9 mouse cellular contexts compared by ENCODE assay signal in genomic region chr11:62757143-62757507, GRCm38 (mm10). TPM values are rescaled to one million over a fixed set of nuclear protein-coding genes. Genes with fewer than 3 reads are reported as not detected.
A peak's percentile ranks its signal among the peaks of the same experiment; 100 is the strongest.
DNase-seq lines count a peak whose midpoint lies in the region; ATAC-seq and TF ChIP-seq lines count a peak whose summit lies in the region.
"Had no signal": no experiment of that assay in that cellular context is flagged by ENCODE, and none has a peak within 500 bp of the region (broad histone marks: within the 10 kb centered on the region; RNA-seq: fewer than 3 reads in every experiment).

No protein-coding gene starts in this region.

- H3K9me3 ChIP-seq in heart, embryonic 16.5 days (replicated peaks; ENCODE audit: control insufficient read depth, low read length), result no peaks in the 10 kb centered on the region
- no peaks in the 10 kb centered on the region for H3K9me3 ChIP-seq in embryonic facial prominence, embryonic 12.5 days
- no peaks in the 10 kb centered on the region for H3K9me3 ChIP-seq in hindbrain, postnatal 0 days (ENCODE audit: low read length)
- H3K9me3 ChIP-seq in midbrain, embryonic 13.5 days, result no peaks in the 10 kb centered on the region

- TF ChIP-seq CTCF in hindbrain, postnatal 0 days (IDR thresholded peaks at IDR 0.05; ENCODE audit: low read depth), result no peak

- DNase-seq in heart, postnatal 4 days, result no peak
- no peak for DNase-seq in hindbrain, postnatal 0 days (ENCODE audit: low spot score)
- no peak for DNase-seq in thymus, postnatal 0 days (ENCODE audit: low spot score)
- no peak for DNase-seq in adrenal gland, adult 2 months

- no peak overlapping the region for H3K27ac ChIP-seq in heart, embryonic 16.5 days (ENCODE audit: low read length)
- no peak overlapping the region for H3K27ac ChIP-seq in embryonic facial prominence, embryonic 12.5 days
- H3K27ac ChIP-seq in hindbrain, postnatal 0 days, result no peak overlapping the region; the same call in 1 of the 2 replicates
- H3K27ac ChIP-seq in midbrain, embryonic 13.5 days, result no peak overlapping the region

- peak overlapping the region; percentile 17 for H3K4me3 ChIP-seq in heart, embryonic 16.5 days (ENCODE audit: low read length)
- peak overlapping the region; percentile 22 for H3K4me3 ChIP-seq in embryonic facial prominence, embryonic 12.5 days
- peak overlapping the region; percentile 32 for H3K4me3 ChIP-seq in hindbrain, postnatal 0 days (ENCODE audit: low read length)
- H3K4me3 ChIP-seq in midbrain, embryonic 13.5 days (replicated peaks), result peak overlapping the region; percentile 36

- H3K9ac ChIP-seq in heart, embryonic 16.5 days (ENCODE audit: low read length), result 0 out of 2 replicates have a peak overlapping the region, but pooled peaks have one; percentile 16
- H3K9ac ChIP-seq in embryonic facial prominence, embryonic 12.5 days, result 0 out of 2 replicates have a peak overlapping the region, but pooled peaks have one; percentile 30
- H3K9ac ChIP-seq in hindbrain, postnatal 0 days (replicated peaks; ENCODE audit: low read length), result peak overlapping the region; percentile 39; the same call in 1 of the 2 replicates
- peak overlapping the region; percentile 51; the same call in 1 of the 2 replicates for H3K9ac ChIP-seq in midbrain, embryonic 13.5 days (replicated peaks)

- WGBS in heart, embryonic 16.5 days, result 2% methylated on average over 7 of the region's 7 CpGs
- 6% methylated on average over 7 of the region's 7 CpGs for WGBS in embryonic facial prominence, embryonic 12.5 days
- 10% methylated on average over 7 of the region's 7 CpGs for whole genome bisulfite sequencing in hindbrain, postnatal 0 days
- 7% methylated on average over 7 of the region's 7 CpGs for WGBS in midbrain, embryonic 13.5 days

- H3K4me1 ChIP-seq in heart, embryonic 16.5 days (ENCODE audit: control insufficient read depth, insufficient read depth, low read length), result peaks cover 19% of the 10 kb centered on the region
- H3K4me1 ChIP-seq in embryonic facial prominence, embryonic 12.5 days, result 0 out of 2 replicates have a peak, but pooled peaks cover 3% of the 10 kb centered on the region
- no peaks in the 10 kb centered on the region for H3K4me1 ChIP-seq in hindbrain, postnatal 0 days (ENCODE audit: insufficient read depth, low read length)
- H3K4me1 ChIP-seq in midbrain, embryonic 13.5 days (replicated peaks), result peaks cover 6% of the 10 kb centered on the region; the same call in 1 of the 2 replicates

- no peaks in the 10 kb centered on the region for H3K36me3 ChIP-seq in heart, embryonic 16.5 days (ENCODE audit: control insufficient read depth, insufficient read depth)
- H3K36me3 ChIP-seq in embryonic facial prominence, embryonic 12.5 days, result no peaks in the 10 kb centered on the region
- no peaks in the 10 kb centered on the region for H3K36me3 ChIP-seq in hindbrain, postnatal 0 days (ENCODE audit: insufficient read depth, low read length)
- no peaks in the 10 kb centered on the region for H3K36me3 ChIP-seq in midbrain, embryonic 13.5 days

- ATAC-seq in heart, embryonic 16.5 days (replicated peaks; ENCODE audit: extremely low read depth, insufficient read depth, low FRiP score), result peak; percentile 45; the same call in 1 of the 2 replicates
- no peak for ATAC-seq in embryonic facial prominence, embryonic 12.5 days (ENCODE audit: insufficient number of reproducible peaks, insufficient read depth, low FRiP score, low TSS enrichment)
- no peak for ATAC-seq in hindbrain, postnatal 0 days
- ATAC-seq in midbrain, embryonic 13.5 days, result no peak; the same call in 1 of the 2 replicates
- ATAC-seq in monocyte, adult 5-6 weeks (replicated peaks; ENCODE audit: insufficient number of reproducible peaks, low FRiP score, low TSS enrichment, poor library complexity, severe bottlenecking), result no peak

- peaks cover 6% of the 10 kb centered on the region; the same call in 1 of the 2 replicates for H3K27me3 ChIP-seq in heart, embryonic 16.5 days (ENCODE audit: control insufficient read depth, insufficient read depth, low read length)
- H3K27me3 ChIP-seq in embryonic facial prominence, embryonic 12.5 days, result peaks cover 4% of the 10 kb centered on the region
- no peaks in the 10 kb centered on the region for H3K27me3 ChIP-seq in hindbrain, postnatal 0 days (ENCODE audit: insufficient read depth, low read length)
- H3K27me3 ChIP-seq in midbrain, embryonic 13.5 days, result peaks cover 15% of the 10 kb centered on the region

- peak overlapping the region; percentile 53 for H3K4me2 ChIP-seq in heart, embryonic 16.5 days (ENCODE audit: low read depth, low read length)
- peak overlapping the region; percentile 50 for H3K4me2 ChIP-seq in embryonic facial prominence, embryonic 12.5 days (replicated peaks)
- H3K4me2 ChIP-seq in hindbrain, postnatal 0 days (ENCODE audit: low read depth, low read length), result peak overlapping the region; percentile 58
- H3K4me2 ChIP-seq in midbrain, embryonic 13.5 days (replicated peaks), result peak overlapping the region; percentile 55

RNA-seq across cellular contexts. Expression of gene Gm10428, which starts 4.2 kb away (rescaled TPM):
- not detected in 2 replicates for polyA plus RNA-seq in heart, embryonic 16.5 days (2015; fragmentation: Nextera tagmentation; extraction: Ambion mirVana)
- total RNA-seq in heart, postnatal 4 days (2021), result not detected
- not detected in 2 replicates for polyA plus RNA-seq in embryonic facial prominence, embryonic 12.5 days (2016; fragmentation: Nextera tagmentation; extraction: Ambion mirVana)
- total RNA-seq in hindbrain, postnatal 0 days (2014; rRNA removed), result not detected in 2 replicates
- polyA plus RNA-seq in hindbrain, postnatal 0 days (2015; fragmentation: Nextera tagmentation; extraction: Ambion mirVana), result not detected in 2 replicates
- not detected in 2 replicates for polyA plus RNA-seq in midbrain, embryonic 13.5 days (2015; fragmentation: Nextera tagmentation; extraction: Ambion mirVana)
- not detected in 3 replicates for total RNA-seq in monocyte, adult 5-6 weeks (2017)
- not detected in 2 replicates for polyA plus RNA-seq in thymus, postnatal 0 days (2015; fragmentation: Nextera tagmentation; extraction: Ambion mirVana)
- total RNA-seq in adrenal gland, adult 2 months (2021), result not detected
- polyA plus RNA-seq in adrenal gland, adult 2 months (2012; rRNA removed), result not detected in 2 replicates
- total RNA-seq: left cerebral cortex, adult 18-20 months had no signal

RNA-seq across cellular contexts. Expression of gene Zfp287, which starts 25.4 kb away (rescaled TPM):
- polyA plus RNA-seq in heart, embryonic 16.5 days (2015; fragmentation: Nextera tagmentation; extraction: Ambion mirVana), result 3.9 and 4.1 TPM in 2 replicates
- total RNA-seq in heart, postnatal 4 days (2021), result 1 to 10 TPM; 3.5 to 4.4 TPM
- 16.9 and 18.7 TPM in 2 replicates for polyA plus RNA-seq in embryonic facial prominence, embryonic 12.5 days (2016; fragmentation: Nextera tagmentation; extraction: Ambion mirVana)
- 11.1 and 16.2 TPM in 2 replicates for total RNA-seq in hindbrain, postnatal 0 days (2014; rRNA removed)
- 12.0 and 12.8 TPM in 2 replicates for polyA plus RNA-seq in hindbrain, postnatal 0 days (2015; fragmentation: Nextera tagmentation; extraction: Ambion mirVana)
- polyA plus RNA-seq in midbrain, embryonic 13.5 days (2015; fragmentation: Nextera tagmentation; extraction: Ambion mirVana), result 21.2 and 22.2 TPM in 2 replicates
- total RNA-seq in monocyte, adult 5-6 weeks (2017), result 4.4 to 15.7 TPM (median 5.0 TPM) in 3 replicates
- 3.0 and 3.2 TPM in 2 replicates for polyA plus RNA-seq in thymus, postnatal 0 days (2015; fragmentation: Nextera tagmentation; extraction: Ambion mirVana)
- 1 to 10 TPM; 2.9 to 5.0 TPM for total RNA-seq in adrenal gland, adult 2 months (2021)
- 0.89 and 1.3 TPM in 2 replicates for polyA plus RNA-seq in adrenal gland, adult 2 months (2012; rRNA removed)

RNA-seq across cellular contexts. Expression of gene Zfp286, which starts 32.1 kb away (rescaled TPM):
- polyA plus RNA-seq in heart, embryonic 16.5 days (2015; fragmentation: Nextera tagmentation; extraction: Ambion mirVana), result 8.7 and 8.9 TPM in 2 replicates
- 1 to 10 TPM; 1.9 to 2.1 TPM for total RNA-seq in heart, postnatal 4 days (2021)
- polyA plus RNA-seq in embryonic facial prominence, embryonic 12.5 days (2016; fragmentation: Nextera tagmentation; extraction: Ambion mirVana), result 38.0 and 40.4 TPM in 2 replicates
- total RNA-seq in hindbrain, postnatal 0 days (2014; rRNA removed), result 13.7 and 18.3 TPM in 2 replicates
- 14.8 and 17.8 TPM in 2 replicates for polyA plus RNA-seq in hindbrain, postnatal 0 days (2015; fragmentation: Nextera tagmentation; extraction: Ambion mirVana)
- 35.4 and 37.9 TPM in 2 replicates for polyA plus RNA-seq in midbrain, embryonic 13.5 days (2015; fragmentation: Nextera tagmentation; extraction: Ambion mirVana)
- 3.0 TPM in 1 of 3 replicates, not detected in the others for total RNA-seq in monocyte, adult 5-6 weeks (2017)
- polyA plus RNA-seq in thymus, postnatal 0 days (2015; fragmentation: Nextera tagmentation; extraction: Ambion mirVana), result 16.4 and 18.9 TPM in 2 replicates
- 1 to 10 TPM; 1.5 to 3.5 TPM for total RNA-seq in adrenal gland, adult 2 months (2021)
- 0.21 TPM in 1 of 2 replicates, not detected in the other for polyA plus RNA-seq in adrenal gland, adult 2 months (2012; rRNA removed)
